ENCODE assay signal across 22 mouse cellular contexts in the genomic region with DNA sequence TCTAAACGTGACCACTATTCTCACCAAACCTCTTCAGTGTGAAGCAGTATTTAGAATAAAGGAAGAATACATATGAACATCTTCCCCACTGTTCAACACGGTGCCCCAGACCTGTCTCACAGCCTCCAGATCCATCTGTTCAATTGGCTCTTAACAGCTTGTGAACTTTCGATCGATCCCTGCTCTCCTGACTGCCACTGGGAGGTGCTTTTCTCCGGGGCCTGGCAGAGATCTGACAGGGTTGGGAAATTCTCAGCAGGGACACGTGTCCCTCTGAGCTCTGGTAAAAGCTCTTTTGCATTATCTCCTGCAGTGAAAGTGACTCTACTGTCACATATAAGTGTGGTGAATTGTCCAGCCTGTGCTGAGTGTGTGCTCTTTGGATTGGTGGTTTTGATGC. TPM values are rescaled to one million over a fixed set of nuclear protein-coding genes. Genes with fewer than 3 reads are reported as not detected.
"Had no signal": no experiment of that assay in that cellular context is flagged by ENCODE, and none has a peak within 500 bp of the region (broad histone marks: within the 10 kb centered on the region; RNA-seq: fewer than 3 reads in every experiment).

No protein-coding gene starts in this region.

- DNase-seq: lung, adult 2 months; lung, postnatal 14 days; lung, postnatal 36 days; midbrain, embryonic 14.5 days; right cerebral cortex, adult 18-20 months; right cerebral cortex, postnatal 25 days; right cerebral cortex, postnatal 4 days; spleen, adult 18-20 months; thymus, adult 18-20 months; thymus, postnatal 14 days; thymus, postnatal 36 days had no signal

- H3K27me3 ChIP-seq: liver, embryonic 15.5 days; lung, embryonic 15.5 days; megakaryocyte, embryonic 14.5 days had no signal

- H3K36me3 ChIP-seq: liver, embryonic 15.5 days; lung, embryonic 15.5 days; neural tube, embryonic 13.5 days; neural tube, embryonic 15.5 days had no signal

- H3K4me2 ChIP-seq: liver, embryonic 15.5 days; lung, embryonic 15.5 days; midbrain, embryonic 11.5 days; neural tube, embryonic 13.5 days; neural tube, embryonic 15.5 days had no signal

- H3K4me1 ChIP-seq: liver, embryonic 15.5 days; lung, embryonic 15.5 days; megakaryocyte, embryonic 14.5 days; neural tube, embryonic 13.5 days; neural tube, embryonic 15.5 days had no signal

- H3K4me3 ChIP-seq: liver, embryonic 15.5 days; lung, embryonic 15.5 days; megakaryocyte, embryonic 14.5 days; myocyte; neural tube, embryonic 13.5 days; neural tube, embryonic 15.5 days had no signal

- ATAC-seq: lung, postnatal 0 days; midbrain, embryonic 16.5 days had no signal

- H3K9ac ChIP-seq: liver, embryonic 15.5 days; lung, embryonic 15.5 days; neural tube, embryonic 13.5 days; neural tube, embryonic 15.5 days had no signal

- H3K27ac ChIP-seq: liver, embryonic 15.5 days; lung, embryonic 15.5 days; macrophage; neural tube, embryonic 13.5 days; neural tube, embryonic 15.5 days had no signal

- H3K9me3 ChIP-seq: liver, embryonic 15.5 days; lung, embryonic 15.5 days; neural tube, embryonic 13.5 days; neural tube, embryonic 15.5 days had no signal

RNA-seq across cellular contexts. Expression of a gene that starts 57.6 kb away (rescaled TPM):
- total RNA-seq: megakaryocyte progenitor cell, adult 5-6 weeks had no signal
- polyA plus RNA-seq: lung, adult 2 months; lung, embryonic 15.5 days; lung, postnatal 0 days; macrophage; myocyte had no signal
